Mouse (Mus musculus): ENCODE results near the gene Ppp1r12c. TPM values are rescaled to one million over a fixed set of nuclear protein-coding genes. Genes with fewer than 3 reads are reported as not detected.

Ppp1r12c gene
- polyA plus RNA-seq, 3 experiments from 2014 or later, result 19.1 to 23.9 (median 19.4) TPM

GRCm38 (mm10) chr7:4515853-4516252 lies 14.4 kb upstream of the Ppp1r12c start:
- no peak for ATAC-seq

- no peak for ATAC-seq
These were observed 12.6 kb upstream of the Ppp1r12c start for GRCm38 (mm10) chr7:4513829-4514712.

GRCm38 (mm10) chr7:4513236-4513635 lies 11.8 kb upstream of the Ppp1r12c start:
- ATAC-seq, result peak; percentile 51

GRCm38 (mm10) chr7:4511489-4512224 lies 10.2 kb upstream of the Ppp1r12c start:
- no peak for ATAC-seq

- ATAC-seq, result peak; percentile 93
These were observed 8.6 kb upstream of the Ppp1r12c start for GRCm38 (mm10) chr7:4509863-4510608.

- no peak for ATAC-seq
These were observed 7.2 kb upstream of the Ppp1r12c start for GRCm38 (mm10) chr7:4508739-4509116.

GRCm38 (mm10) chr7:4508062-4508738 lies 6.7 kb upstream of the Ppp1r12c start:
- ATAC-seq, result no peak

GRCm38 (mm10) chr7:4507220-4507619 lies 5.7 kb upstream of the Ppp1r12c start:
- ATAC-seq, result no peak

GRCm38 (mm10) chr7:4504646-4505435 lies 3.4 kb upstream of the Ppp1r12c start:
- no peak for ATAC-seq

GRCm38 (mm10) chr7:4503858-4504257 lies 2.4 kb upstream of the Ppp1r12c start:
- no peak for ATAC-seq

- no peak for ATAC-seq
These were observed 1.6 kb upstream of the Ppp1r12c start for GRCm38 (mm10) chr7:4503100-4503499.

- no peak for ATAC-seq
These were observed 1.1 kb upstream of the Ppp1r12c start for GRCm38 (mm10) chr7:4502421-4503090.

- ATAC-seq, result peak; percentile 46
These were observed 498 bp downstream of the Ppp1r12c start for GRCm38 (mm10) chr7:4500892-4501471.

GRCm38 (mm10) chr7:4499034-4499433 lies 2.4 kb downstream of the Ppp1r12c start:
- no peak for ATAC-seq

- ATAC-seq, result no peak
These were observed 3.2 kb downstream of the Ppp1r12c start for GRCm38 (mm10) chr7:4498251-4498650.

GRCm38 (mm10) chr7:4497271-4497903 lies 4.1 kb downstream of the Ppp1r12c start:
- ATAC-seq, result no peak

- ATAC-seq, result no peak
These were observed 5.0 kb downstream of the Ppp1r12c start for GRCm38 (mm10) chr7:4496468-4496867.

- ATAC-seq, result no peak
These were observed 7.5 kb downstream of the Ppp1r12c start for GRCm38 (mm10) chr7:4493991-4494390.

GRCm38 (mm10) chr7:4492284-4493224 lies 8.9 kb downstream of the Ppp1r12c start:
- ATAC-seq, result peak; percentile 97
